Mouse (Mus musculus) liver, embryonic 16.5 days (tissue): ENCODE measurements around the gene 9030612E09Rik. TPM values are rescaled to one million over a fixed set of nuclear protein-coding genes. Genes with fewer than 3 reads are reported as not detected.

Experiments used
- ATAC-seq: fragments of 200-750 bp; cut with Nextera tagmentation; 2 replicates; pipeline ENCODE4 v1.8.0; 2017; ENCODE audit warnings: low read depth, mild to moderate bottlenecking, moderate number of reproducible peaks, moderate library complexity
- H3K27ac ChIP-seq: fragments of 300-500 bp; sonication (generic); 2 replicates; pipeline ENCODE4 v1.5.1; 2014; ENCODE audit warnings: mild to moderate bottlenecking, low read length
- H3K27me3 ChIP-seq: fragments of 300-500 bp; sonication (generic); 2 replicates; pipeline ENCODE4 v1.6.1; 2014; ENCODE audit warnings: low read depth, low read length, mixed read lengths; ENCODE audit not compliant: control insufficient read depth, insufficient read depth
- H3K36me3 ChIP-seq: fragments of 300-500 bp; sonication (generic); 2 replicates; pipeline ENCODE4 v1.6.1; 2014; ENCODE audit warnings: mild to moderate bottlenecking; ENCODE audit not compliant: control insufficient read depth, insufficient read depth
- H3K4me1 ChIP-seq: fragments of 300-500 bp; sonication (generic); 2 replicates; pipeline ENCODE4 v1.6.1; 2014; ENCODE audit warnings: low read depth, low read length, mixed read lengths; ENCODE audit not compliant: control insufficient read depth
- H3K4me2 ChIP-seq: fragments of 300-500 bp; sonication (generic); 2 replicates; pipeline ENCODE4 v1.6.1; 2014; ENCODE audit warnings: low read depth, low read length, mixed read lengths
- H3K4me3 ChIP-seq: fragments of 300-500 bp; sonication (generic); 2 replicates; pipeline ENCODE4 v1.5.1; 2014; ENCODE audit warnings: low read depth, mild to moderate bottlenecking, low read length
- H3K9ac ChIP-seq: fragments of 300-500 bp; sonication (generic); 2 replicates; pipeline ENCODE4 v1.6.1; 2014; ENCODE audit warnings: low read depth, low read length
- H3K9me3 ChIP-seq: fragments of 300-500 bp; sonication (generic); replicated peaks from 2 replicates; pipeline ENCODE4 v1.6.1; 2016; ENCODE audit warnings: low read length; ENCODE audit not compliant: control insufficient read depth
- WGBS: fragments of 180-500 bp; shearing (Covaris S2); extraction: QIAGEN DNeasy Blood & Tissue Kit; methylation state at CpG from one replicate; pipeline ENCODE4 v1.1.7; 2014; ENCODE audit not compliant: insufficient replicate concordance; 5-methylcytosine and 5-hydroxymethylcytosine counted together
- polyA plus RNA-seq: library from polyadenylated mRNA; unstranded; fragments of >200 nt; fragmentation: Nextera tagmentation; extraction: Ambion mirVana; gene quantifications from 2 replicates; pipeline ENCODE4 v1.2.1, GENCODE M21; 2015

The 9030612E09Rik gene
- not detected in 2 replicates for polyA plus RNA-seq

DNA sequence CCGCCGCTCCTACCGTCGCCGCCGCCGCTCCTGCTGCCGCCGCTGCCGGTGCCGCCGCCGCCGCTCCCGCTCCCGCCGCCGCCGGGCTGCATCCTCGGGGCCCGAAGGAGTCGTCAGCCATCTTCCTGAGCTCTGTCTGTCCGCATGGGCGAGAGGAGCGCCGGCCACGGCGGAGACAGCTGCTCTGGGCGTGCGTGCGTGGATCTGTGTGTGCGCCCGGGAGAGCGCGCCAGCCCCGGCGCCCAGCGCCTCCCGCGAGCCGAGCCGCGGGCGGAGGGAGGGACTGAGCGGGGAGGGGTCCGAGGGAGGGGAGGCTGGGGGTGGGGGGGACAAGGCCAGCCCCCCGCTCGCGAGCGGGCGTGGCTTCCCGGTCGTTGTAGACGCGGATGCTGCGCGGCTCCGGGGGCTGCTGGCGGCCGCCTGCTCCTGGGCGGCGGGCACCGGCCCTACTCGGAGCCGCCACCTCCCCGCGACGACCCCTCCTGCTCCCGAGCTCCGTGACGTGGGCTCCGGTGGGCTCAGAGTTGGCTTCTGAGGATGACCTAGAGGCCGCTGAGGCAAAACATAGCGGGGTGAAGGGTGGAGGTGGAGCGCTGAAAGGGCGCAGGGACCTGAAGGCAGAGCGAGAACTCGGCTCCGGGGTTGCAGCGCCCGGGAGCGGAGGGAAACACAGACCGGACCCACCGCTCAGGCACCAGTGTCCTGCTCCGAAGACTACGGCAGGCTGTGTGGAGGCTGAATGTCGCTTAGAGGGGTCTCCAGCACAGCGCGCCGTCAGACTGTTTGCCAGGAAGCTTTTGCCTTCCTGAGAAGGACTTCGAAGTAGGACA, at the start of gene 9030612E09Rik, which contains the start of gene Sobp:
Gene 9030612E09Rik, plus strand, starts transcription at position 379 of the 830 bp plus-strand sequence.
Gene Sobp, minus strand, starts transcription at position 205 of the 830 bp plus-strand sequence.
- under 1% methylated on average over 73 of the region's 91 CpGs for WGBS
- H3K36me3 ChIP-seq = no peaks in the 10 kb centered on the region
- H3K4me1 ChIP-seq = no peaks in the 10 kb centered on the region
- H3K27ac ChIP-seq = no peak within 1 kb of the TSS
- H3K4me2 ChIP-seq = peak within 1 kb of the TSS; percentile 74
- H3K4me3 ChIP-seq = peak within 1 kb of the TSS; percentile 57
- no peaks in the 10 kb centered on the region for H3K9me3 ChIP-seq
- no peak within 1 kb of the TSS for H3K9ac ChIP-seq
- peaks cover 70% of the 10 kb centered on the region for H3K27me3 ChIP-seq
- ATAC-seq = no peak

GRCm38 (mm10) chr10:43128750-43129149, 45.8 kb upstream of the 9030612E09Rik start:
- Histone ChIP-seq H3K36me3 (no peaks in the 10 kb centered on the region), H3K4me3 (no peak overlapping the region), H3K9me3 (no peaks in the 10 kb centered on the region), H3K4me1 (no peaks in the 10 kb centered on the region), H3K27ac (no peak overlapping the region), H3K4me2 (no peak overlapping the region), H3K27me3 (no peaks in the 10 kb centered on the region), H3K9ac (no peak overlapping the region)
- ATAC-seq = no peak
- WGBS = 47% methylated on average over 3 of the region's 3 CpGs

DNA sequence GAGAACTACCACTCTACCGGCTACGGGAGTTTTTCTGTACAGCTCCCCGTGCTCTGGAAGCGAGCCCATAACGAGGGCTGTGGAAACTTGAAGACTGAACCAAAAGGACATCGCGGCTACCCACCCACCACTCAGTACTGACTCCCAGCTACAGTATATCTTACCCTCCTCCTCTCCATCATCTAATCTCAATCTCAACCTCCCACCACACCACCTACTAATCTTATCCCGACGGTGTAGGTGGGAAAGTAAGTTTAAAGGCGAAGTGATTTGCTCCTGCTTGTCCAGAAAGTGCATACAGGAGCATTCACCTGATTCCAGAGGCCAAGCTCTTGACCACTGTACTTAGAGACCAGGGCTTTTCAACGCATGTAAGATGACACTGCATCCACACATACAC, 40.5 kb upstream of the 9030612E09Rik start:
- Histone ChIP-seq H3K4me2 (no peak overlapping the region), H3K9ac (no peak overlapping the region), H3K27ac (no peak overlapping the region), H3K27me3 (no peaks in the 10 kb centered on the region), H3K9me3 (no peaks in the 10 kb centered on the region), H3K4me3 (no peak overlapping the region), H3K36me3 (no peaks in the 10 kb centered on the region), H3K4me1 (no peaks in the 10 kb centered on the region)
- ATAC-seq = no peak
- WGBS = 78% methylated on average over 11 of the region's 11 CpGs

DNA sequence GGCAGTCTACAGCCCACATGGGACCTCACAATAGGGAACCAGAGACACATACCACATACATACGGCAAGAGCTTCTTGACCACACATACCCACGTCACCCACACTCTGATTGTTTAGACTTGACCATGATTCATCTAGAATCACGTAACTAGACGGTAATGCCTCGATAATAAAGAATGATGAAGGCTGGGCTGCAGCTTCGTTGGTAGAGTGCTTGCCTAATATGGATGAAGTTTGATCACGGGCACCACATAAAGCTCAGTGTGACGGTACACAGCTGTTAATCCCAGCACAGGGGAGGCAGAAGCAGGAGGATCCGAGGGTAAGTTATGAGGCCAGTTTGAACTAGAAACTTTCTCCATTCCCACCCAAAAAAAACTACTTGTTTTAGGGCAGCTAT, 31.3 kb upstream of the 9030612E09Rik start:
- Histone ChIP-seq H3K4me1 (no peaks in the 10 kb centered on the region), H3K4me2 (no peak overlapping the region), H3K36me3 (no peaks in the 10 kb centered on the region), H3K9me3 (no peaks in the 10 kb centered on the region), H3K27me3 (no peaks in the 10 kb centered on the region), H3K4me3 (no peak overlapping the region), H3K27ac (no peak overlapping the region), H3K9ac (no peak overlapping the region)
- 66% methylated on average over 9 of the region's 9 CpGs for WGBS
- ATAC-seq = no peak

DNA sequence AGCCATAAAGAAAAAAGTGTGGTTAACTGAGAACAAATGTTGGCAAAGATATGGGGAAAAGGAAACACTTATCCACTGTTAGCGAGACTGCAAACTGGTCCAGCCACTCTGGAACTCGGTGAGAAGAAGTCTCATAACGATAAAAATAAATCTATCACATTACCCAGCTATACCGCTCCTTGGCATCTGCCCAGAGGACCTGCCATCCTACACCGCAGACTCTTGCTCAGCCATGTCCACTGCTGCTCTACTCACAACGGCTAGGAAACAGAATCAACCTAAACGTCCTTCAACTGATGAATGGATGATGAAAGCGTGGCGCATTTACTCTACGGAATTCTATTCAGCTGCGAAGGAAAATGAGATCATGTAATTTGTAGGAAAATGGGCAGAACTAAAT, 26.0 kb upstream of the 9030612E09Rik start:
- no peaks in the 10 kb centered on the region for H3K9me3 ChIP-seq
- H3K36me3 ChIP-seq = no peaks in the 10 kb centered on the region
- H3K27me3 ChIP-seq = no peaks in the 10 kb centered on the region
- no peaks in the 10 kb centered on the region for H3K4me1 ChIP-seq
- WGBS = 66% methylated on average over 11 of the region's 11 CpGs
- ATAC-seq = no peak
- no peak overlapping the region for H3K4me3 ChIP-seq
- no peak overlapping the region for H3K4me2 ChIP-seq
- no peak overlapping the region for H3K9ac ChIP-seq
- H3K27ac ChIP-seq = no peak overlapping the region

- Histone ChIP-seq H3K27ac (no peak overlapping the region), H3K4me3 (no peak overlapping the region), H3K9me3 (no peaks in the 10 kb centered on the region), H3K27me3 (no peaks in the 10 kb centered on the region), H3K36me3 (no peaks in the 10 kb centered on the region), H3K4me2 (no peak overlapping the region), H3K4me1 (no peaks in the 10 kb centered on the region), H3K9ac (no peak overlapping the region)
- WGBS = 66% methylated on average over 8 of the region's 8 CpGs
- no peak for ATAC-seq
These were observed 21.9 kb upstream of the 9030612E09Rik start for GRCm38 (mm10) chr10:43152643-43153042.

GRCm38 (mm10) chr10:43155046-43155560, 19.4 kb upstream of the 9030612E09Rik start:
- no peak for ATAC-seq
- WGBS = 44% methylated on average over 12 of the region's 12 CpGs
- no peaks in the 10 kb centered on the region for H3K36me3 ChIP-seq
- H3K27me3 ChIP-seq = no peaks in the 10 kb centered on the region
- no peak overlapping the region for H3K9ac ChIP-seq
- H3K4me1 ChIP-seq = no peaks in the 10 kb centered on the region
- H3K9me3 ChIP-seq = no peaks in the 10 kb centered on the region
- H3K4me2 ChIP-seq = no peak overlapping the region
- H3K27ac ChIP-seq = no peak overlapping the region
- H3K4me3 ChIP-seq = no peak overlapping the region

DNA sequence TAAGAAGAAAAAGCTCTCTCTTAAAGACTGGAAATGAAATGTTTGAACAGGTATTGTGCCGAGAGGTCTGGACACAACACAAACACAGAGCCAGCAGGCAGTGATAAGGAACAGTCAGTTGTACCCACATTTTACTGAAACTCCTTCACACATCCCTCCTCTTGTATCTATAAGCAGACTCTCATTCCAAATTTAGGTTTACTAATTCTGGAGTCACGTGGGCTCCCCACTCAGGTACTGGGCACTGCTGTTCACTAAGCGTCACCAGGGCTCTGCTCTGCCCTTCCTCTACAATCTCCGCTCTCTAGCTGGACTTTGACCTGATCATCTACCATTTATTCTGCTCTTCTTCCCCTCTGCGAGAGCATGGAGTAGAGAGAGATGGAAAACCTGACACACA, 15.6 kb upstream of the 9030612E09Rik start:
- H3K27ac ChIP-seq = no peak overlapping the region
- WGBS = 51% methylated on average over 5 of the region's 5 CpGs
- H3K36me3 ChIP-seq = no peaks in the 10 kb centered on the region

DNA sequence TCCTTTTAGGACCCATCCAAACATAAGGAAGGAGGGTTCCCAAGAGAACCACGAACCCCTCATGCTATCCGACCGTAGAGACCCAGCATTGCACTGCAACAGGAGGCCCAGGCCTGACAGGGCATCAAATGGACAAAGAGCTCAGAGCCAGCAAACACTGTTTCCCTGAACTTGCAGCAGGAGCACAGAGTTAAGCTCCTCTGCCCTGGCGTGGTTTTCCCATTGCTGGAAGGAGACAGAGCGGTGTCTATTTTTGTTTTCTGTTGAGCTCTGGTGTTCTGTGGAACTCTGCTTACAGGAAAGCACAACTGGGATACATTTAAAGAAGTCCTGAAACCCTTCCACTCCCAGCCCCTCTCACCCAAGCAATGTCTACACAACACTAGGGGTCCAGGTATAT, 15.2 kb upstream of the 9030612E09Rik start:
- H3K27me3 ChIP-seq = no peaks in the 10 kb centered on the region
- H3K9ac ChIP-seq = no peak overlapping the region
- ATAC-seq = no peak
- no peak overlapping the region for H3K4me3 ChIP-seq
- 70% methylated on average over 5 of the region's 5 CpGs for WGBS
- no peak overlapping the region for H3K27ac ChIP-seq
- no peak overlapping the region for H3K4me2 ChIP-seq
- H3K4me1 ChIP-seq = no peaks in the 10 kb centered on the region
- no peaks in the 10 kb centered on the region for H3K36me3 ChIP-seq
- no peaks in the 10 kb centered on the region; the same call in 1 of the 2 replicates for H3K9me3 ChIP-seq

More for the DNA sequence above, 15.6 kb upstream of the 9030612E09Rik start:
- Histone ChIP-seq H3K27me3 (no peaks in the 10 kb centered on the region), H3K9ac (no peak overlapping the region), H3K4me1 (no peaks in the 10 kb centered on the region), H3K9me3 (no peaks in the 10 kb centered on the region; the same call in 1 of the 2 replicates), H3K4me2 (no peak overlapping the region), H3K4me3 (no peak overlapping the region)
- ATAC-seq = no peak
